Mouse (Mus musculus): ENCODE data around the gene Sncb.

DNA sequence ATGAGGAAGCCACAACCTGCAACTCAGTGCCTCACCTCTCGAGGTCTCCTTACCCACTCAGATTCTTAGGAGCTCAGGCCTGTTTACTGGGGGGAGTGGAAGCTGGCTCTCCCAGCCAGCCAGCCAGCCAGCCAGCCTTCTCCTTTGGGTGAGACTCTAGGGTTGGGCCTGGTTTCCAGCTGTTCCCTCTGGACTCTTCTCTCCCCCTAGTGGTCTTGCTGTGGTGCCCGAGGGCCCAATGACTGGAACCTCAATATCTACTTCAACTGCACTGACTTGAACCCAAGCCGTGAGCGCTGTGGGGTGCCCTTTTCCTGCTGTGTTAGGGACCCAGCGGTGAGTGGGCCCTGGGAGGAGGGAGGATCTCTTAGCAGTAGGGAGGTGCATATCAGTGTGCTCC, 28.4 kb upstream of the Sncb start:
- TF ChIP-seq POLR2A (IDR thresholded peaks at IDR 0.05; ENCODE audit: borderline replicate concordance, extremely low read depth, insufficient read depth, insufficient read length, poor library complexity, severe bottlenecking) (no peak), CTCF (IDR thresholded peaks at IDR 0.05; ENCODE audit: borderline replicate concordance, extremely low read depth, insufficient read depth, insufficient read length) (peak; percentile 28; the same call in 1 of the 2 replicates)
